21 mouse cellular contexts compared by ENCODE assay signal in the genomic region with DNA sequence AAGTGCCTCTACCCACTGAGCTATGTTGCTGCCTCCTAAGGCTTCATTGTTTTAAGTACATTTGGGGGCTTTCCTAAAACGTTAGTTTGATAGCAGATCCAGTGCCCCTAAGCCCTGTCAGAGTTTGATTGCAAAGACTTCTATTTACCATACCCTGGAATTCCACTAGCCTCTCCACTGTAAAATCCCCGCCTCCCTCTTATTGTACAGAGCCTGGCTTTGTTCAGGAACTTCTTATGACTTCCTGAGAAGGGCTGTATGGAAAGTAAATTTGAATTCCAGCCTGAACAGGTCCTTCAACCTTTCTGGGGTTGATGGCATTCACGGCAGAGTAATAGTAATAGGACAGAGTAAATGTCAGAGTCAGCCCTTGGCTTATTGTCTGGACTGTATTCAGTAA. TPM values are rescaled to one million over a fixed set of nuclear protein-coding genes. Genes with fewer than 3 reads are reported as not detected.
"Had no signal": no experiment of that assay in that cellular context is flagged by ENCODE, and none has a peak within 500 bp of the region (broad histone marks: within the 10 kb centered on the region; RNA-seq: fewer than 3 reads in every experiment).

No protein-coding gene starts in this region.

- ATAC-seq: liver, postnatal 0 days; midbrain, embryonic 13.5 days; midbrain, embryonic 15.5 days had no signal

- H3K4me2 ChIP-seq: liver, embryonic 11.5 days; liver, embryonic 13.5 days; liver, embryonic 15.5 days; midbrain, embryonic 11.5 days; midbrain, embryonic 13.5 days; midbrain, embryonic 15.5 days; neural tube, embryonic 12.5 days; stomach, embryonic 15.5 days had no signal

- H3K9me3 ChIP-seq: liver, embryonic 13.5 days; liver, embryonic 15.5 days; midbrain, embryonic 13.5 days; midbrain, embryonic 15.5 days; neural tube, embryonic 12.5 days; stomach, embryonic 15.5 days had no signal

- DNase-seq: liver; liver, embryonic 13.5 days; liver, postnatal 0 days; right cerebral cortex, postnatal 14 days; thymus, adult 2 months; thymus, postnatal 25 days; thymus, postnatal 4 days had no signal

- H3K9ac ChIP-seq: liver, embryonic 13.5 days; liver, embryonic 15.5 days; liver, postnatal 0 days; midbrain, embryonic 13.5 days; midbrain, embryonic 15.5 days; neural tube, embryonic 12.5 days; stomach, embryonic 15.5 days had no signal

- H3K4me1 ChIP-seq: liver, embryonic 13.5 days; liver, embryonic 15.5 days; midbrain, embryonic 13.5 days; midbrain, embryonic 15.5 days; neural tube, embryonic 12.5 days; stomach, embryonic 15.5 days had no signal

- H3K27ac ChIP-seq: liver, embryonic 13.5 days; liver, embryonic 15.5 days; macrophage; midbrain, embryonic 13.5 days; midbrain, embryonic 15.5 days; neural tube, embryonic 12.5 days; stomach, embryonic 15.5 days; stomach, postnatal 0 days had no signal

- H3K4me3 ChIP-seq: liver, embryonic 13.5 days; liver, embryonic 15.5 days; megakaryocyte, embryonic 14.5 days; midbrain, embryonic 13.5 days; midbrain, embryonic 15.5 days; neural tube, embryonic 12.5 days; stomach, embryonic 15.5 days had no signal

- H3K27me3 ChIP-seq: liver, embryonic 13.5 days; liver, embryonic 15.5 days; megakaryocyte, embryonic 14.5 days; midbrain, embryonic 13.5 days; midbrain, embryonic 15.5 days; neural tube, embryonic 12.5 days; stomach, embryonic 15.5 days had no signal

RNA-seq across cellular contexts. Expression of gene Oxt, which starts 39.1 kb away (rescaled TPM):
- polyA plus RNA-seq: liver, embryonic 11.5 days; liver, embryonic 13.5 days; liver, embryonic 15.5 days; liver, postnatal 0 days; macrophage; midbrain, embryonic 11.5 days; midbrain, embryonic 13.5 days; neural tube, embryonic 12.5 days; neural tube, embryonic 14.5 days; stomach, embryonic 15.5 days; stomach, postnatal 0 days; testis, adult 2 months; urinary bladder, adult 2 months had no signal

RNA-seq across cellular contexts. Expression of gene Avp, which starts 45.5 kb away (rescaled TPM):
- polyA plus RNA-seq: liver, embryonic 11.5 days; liver, embryonic 13.5 days; liver, embryonic 15.5 days; liver, postnatal 0 days; macrophage; midbrain, embryonic 11.5 days; midbrain, embryonic 13.5 days; neural tube, embryonic 12.5 days; spleen, adult 2 months; stomach, embryonic 15.5 days; testis, adult 2 months; urinary bladder, adult 2 months had no signal
